Mouse (Mus musculus) midbrain, postnatal 0 days (tissue): ENCODE measurements at regions not wholly inside any gene's neighbourhood (a gene's known extent, or its start where the extent isn't known, plus 50 kb on each side); places are given as distances from the start of the nearest gene placed in this dataset.
A peak's percentile ranks its signal among the peaks of the same experiment; 100 is the strongest.

Source experiments
- ATAC-seq: fragments of 200-750 bp; cut with Nextera tagmentation; 2 replicates; pipeline ENCODE4 v1.8.0; 2017; ENCODE audit warnings: moderate number of reproducible peaks, mild to moderate bottlenecking, moderate TSS enrichment, moderate library complexity; ENCODE audit not compliant: low FRiP score
- DNase-seq: peaks from one replicate; pipeline ENCODE4 v3.0.0-alpha.2; 2015; ENCODE audit warnings: low spot score
- H3K27ac ChIP-seq: fragments of 300-500 bp; sonication (generic); 2 replicates; pipeline ENCODE4 v1.5.1; 2014; ENCODE audit warnings: low read depth, mild to moderate bottlenecking, low read length, mixed read lengths
- H3K27me3 ChIP-seq: fragments of 300-500 bp; sonication (generic); 2 replicates; pipeline ENCODE4 v1.6.1; 2014; ENCODE audit warnings: low read length, control low read depth, mixed read lengths; ENCODE audit not compliant: insufficient read depth
- H3K36me3 ChIP-seq: fragments of 300-500 bp; sonication (generic); 2 replicates; pipeline ENCODE4 v1.6.1; 2014; ENCODE audit warnings: low read length, control low read depth, mixed read lengths; ENCODE audit not compliant: insufficient read depth
- H3K4me1 ChIP-seq: fragments of 300-500 bp; sonication (generic); 2 replicates; pipeline ENCODE4 v1.6.1; 2014; ENCODE audit warnings: mild to moderate bottlenecking, control low read depth, antibody characterized with exemption, low read length, mixed read lengths; ENCODE audit not compliant: insufficient read depth
- H3K4me2 ChIP-seq: fragments of 300-500 bp; sonication (generic); 2 replicates; pipeline ENCODE4 v1.6.1; 2014; ENCODE audit warnings: low read depth, mild to moderate bottlenecking, low read length, mixed read lengths; ENCODE audit not compliant: poor library complexity, severe bottlenecking
- H3K4me3 ChIP-seq: fragments of 300-500 bp; sonication (generic); 2 replicates; pipeline ENCODE4 v1.5.1; 2014; ENCODE audit warnings: low read depth, mild to moderate bottlenecking, low read length, moderate library complexity
- H3K9ac ChIP-seq: fragments of 300-500 bp; sonication (generic); replicated peaks from 2 replicates; pipeline ENCODE4 v1.6.1; 2014; ENCODE audit warnings: mild to moderate bottlenecking, low read length, moderate library complexity, mixed read lengths; ENCODE audit not compliant: poor library complexity, severe bottlenecking
- H3K9me3 ChIP-seq: fragments of 300-500 bp; sonication (generic); 2 replicates; pipeline ENCODE4 v1.6.1; 2016; ENCODE audit warnings: low read length, control low read depth
- CTCF ChIP-seq: IDR thresholded peaks from 2 replicates; pipeline ENCODE4 v1.5.1; 2016; ENCODE audit warnings: antibody characterized with exemption, mild to moderate bottlenecking
- WGBS: fragments of 180-500 bp; shearing (Covaris S2); extraction: QIAGEN DNeasy Blood & Tissue Kit; methylation state at CpG from one replicate; pipeline ENCODE4 v1.1.7; 2014; 5-methylcytosine and 5-hydroxymethylcytosine counted together

DNA sequence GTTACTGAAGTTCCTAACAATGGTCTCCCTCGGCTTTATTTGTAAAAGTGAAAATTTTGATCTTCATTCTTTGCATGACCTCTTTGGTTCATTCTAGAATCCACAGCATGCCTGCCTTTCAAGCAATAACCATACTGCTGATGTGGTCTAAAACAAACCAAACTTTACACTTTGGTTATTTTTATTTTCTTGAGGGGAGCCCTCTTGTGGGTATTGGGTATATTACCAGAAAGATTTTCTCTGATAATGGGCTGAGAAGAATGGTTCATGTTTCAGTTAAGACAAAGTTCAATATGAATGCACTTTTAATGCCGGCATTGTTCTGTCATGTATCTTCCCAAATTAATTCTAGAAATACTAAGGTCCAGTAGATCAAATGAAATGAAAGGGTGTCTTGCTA is 922.9 kb upstream of the Apob start:
- no peak overlapping the region for H3K4me3 ChIP-seq
- ATAC-seq = no peak
- TF ChIP-seq CTCF = peak; percentile 66
- no peaks in the 10 kb centered on the region for H3K27me3 ChIP-seq
- peak; percentile 24 for DNase-seq
- H3K36me3 ChIP-seq = no peaks in the 10 kb centered on the region
- no peak overlapping the region for H3K9ac ChIP-seq
- H3K4me2 ChIP-seq = no peak overlapping the region
- no peaks in the 10 kb centered on the region for H3K4me1 ChIP-seq
- H3K9me3 ChIP-seq = no peaks in the 10 kb centered on the region
- H3K27ac ChIP-seq = no peak overlapping the region
- WGBS = 75% methylated on average over 2 of the region's 2 CpGs

GRCm38 (mm10) chr12:7094582-7094981 is 882.9 kb upstream of the Apob start:
- Histone ChIP-seq H3K36me3 (no peaks in the 10 kb centered on the region), H3K27ac (no peak overlapping the region), H3K27me3 (no peaks in the 10 kb centered on the region), H3K9me3 (no peaks in the 10 kb centered on the region), H3K4me2 (no peak overlapping the region), H3K4me3 (no peak overlapping the region), H3K9ac (no peak overlapping the region), H3K4me1 (no peaks in the 10 kb centered on the region)
- no peak for DNase-seq
- 80% methylated on average over 4 of the region's 4 CpGs for WGBS
- TF ChIP-seq CTCF = no peak
- no peak for ATAC-seq

- DNase-seq (no peak), ATAC-seq (no peak)
- Histone ChIP-seq H3K9me3 (no peaks in the 10 kb centered on the region), H3K27ac (no peak overlapping the region), H3K27me3 (no peaks in the 10 kb centered on the region), H3K4me1 (no peaks in the 10 kb centered on the region), H3K36me3 (no peaks in the 10 kb centered on the region), H3K9ac (no peak overlapping the region), H3K4me2 (no peak overlapping the region), H3K4me3 (no peak overlapping the region)
- 20% methylated on average over 1 of the region's 1 CpGs for WGBS
- TF ChIP-seq CTCF = no peak
These were observed 882.0 kb upstream of the Apob start for GRCm38 (mm10) chr12:7095440-7095839.

DNA sequence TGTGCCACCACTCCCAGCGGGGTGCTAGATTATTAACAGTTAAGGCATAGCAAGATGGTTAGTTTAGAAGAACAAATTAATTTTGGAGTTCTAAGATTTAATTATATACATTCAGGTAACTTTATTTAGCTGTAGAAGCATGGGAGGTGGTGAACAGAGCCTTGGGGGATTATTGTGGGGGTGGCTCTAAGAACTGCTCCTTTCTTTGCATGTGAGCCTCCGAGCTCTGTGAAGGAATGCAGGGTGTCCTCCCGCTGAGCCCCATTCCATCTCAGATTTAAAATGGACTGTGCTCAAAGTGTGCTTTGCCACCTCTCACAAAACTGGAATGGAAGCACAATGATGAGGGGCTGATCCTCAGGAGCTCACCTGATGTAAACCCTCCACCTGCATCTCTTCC is 881.2 kb upstream of the Apob start:
- no peaks in the 10 kb centered on the region for H3K4me1 ChIP-seq
- DNase-seq (no peak), ATAC-seq (no peak)
- no peak overlapping the region for H3K27ac ChIP-seq
- no peaks in the 10 kb centered on the region for H3K36me3 ChIP-seq
- no peak overlapping the region for H3K4me3 ChIP-seq
- 60% methylated on average over 3 of the region's 3 CpGs for WGBS
- TF ChIP-seq CTCF = no peak
- H3K9ac ChIP-seq = no peak overlapping the region
- no peak overlapping the region for H3K4me2 ChIP-seq
- no peaks in the 10 kb centered on the region for H3K27me3 ChIP-seq
- H3K9me3 ChIP-seq = no peaks in the 10 kb centered on the region

GRCm38 (mm10) chr12:7139044-7139443 is 838.4 kb upstream of the Apob start:
- Histone ChIP-seq H3K27me3 (no peaks in the 10 kb centered on the region), H3K9me3 (no peaks in the 10 kb centered on the region), H3K27ac (no peak overlapping the region), H3K4me2 (no peak overlapping the region), H3K36me3 (no peaks in the 10 kb centered on the region), H3K9ac (no peak overlapping the region), H3K4me1 (no peaks in the 10 kb centered on the region), H3K4me3 (no peak overlapping the region)
- 75% methylated on average over 3 of the region's 3 CpGs for WGBS
- TF ChIP-seq CTCF = no peak
- DNase-seq = peak; percentile 19
- ATAC-seq = no peak
